ENCODE assay signal across 24 mouse cellular contexts in genomic region chr2:73107089-73107488, GRCm38 (mm10).
"Had no signal": no experiment of that assay in that cellular context is flagged by ENCODE, and none has a peak within 500 bp of the region (broad histone marks: within the 10 kb centered on the region; RNA-seq: fewer than 3 reads in every experiment).

No protein-coding gene starts in this region.

- DNase-seq: gastrocnemius, adult 2 months; gastrocnemius, postnatal 10 days; gastrocnemius, postnatal 25 days; heart, adult 18-20 months; heart, postnatal 4 days; kidney, adult 18-20 months; kidney, adult 8-10 months; kidney, postnatal 10 days; kidney, postnatal 25 days; kidney, postnatal 4 days had no signal

- ATAC-seq: hindbrain, embryonic 16.5 days; inflammation-experienced regulatory T-cells, adult 6 months; intestine, embryonic 15.5 days; intestine, postnatal 0 days had no signal

- H3K27ac ChIP-seq: gastrocnemius, adult 2 months; heart, embryonic 13.5 days; heart, embryonic 15.5 days; hindbrain, embryonic 10.5 days; hindbrain, embryonic 12.5 days; hindbrain, embryonic 14.5 days; intestine, embryonic 15.5 days; layer of hippocampus, adult 2 months; left cerebral cortex, adult 2 months; limb, embryonic 10.5 days; limb, embryonic 12.5 days had no signal

- H3K4me2 ChIP-seq: heart, embryonic 11.5 days; heart, embryonic 13.5 days; heart, embryonic 15.5 days; hindbrain, embryonic 12.5 days; hindbrain, embryonic 14.5 days; intestine, embryonic 15.5 days; limb, embryonic 12.5 days had no signal

- H3K9me3 ChIP-seq: heart, embryonic 13.5 days; heart, embryonic 15.5 days; hindbrain, embryonic 10.5 days; hindbrain, embryonic 12.5 days; intestine, embryonic 15.5 days; limb, embryonic 10.5 days had no signal

- H3K36me3 ChIP-seq: heart, embryonic 13.5 days; heart, embryonic 15.5 days; hindbrain, embryonic 10.5 days; hindbrain, embryonic 12.5 days; intestine, embryonic 15.5 days; limb, embryonic 10.5 days; limb, embryonic 12.5 days had no signal

- H3K4me3 ChIP-seq: gastrocnemius, adult 2 months; heart, embryonic 13.5 days; heart, embryonic 15.5 days; hindbrain, embryonic 10.5 days; hindbrain, embryonic 12.5 days; intestine, embryonic 15.5 days; layer of hippocampus, adult 2 months; left cerebral cortex, adult 2 months; limb, embryonic 10.5 days; limb, embryonic 12.5 days had no signal

- H3K9ac ChIP-seq: heart, embryonic 13.5 days; heart, embryonic 15.5 days; hindbrain, embryonic 12.5 days; hindbrain, embryonic 14.5 days; intestine, embryonic 15.5 days; limb, embryonic 12.5 days had no signal

- H3K4me1 ChIP-seq: heart, embryonic 13.5 days; heart, embryonic 15.5 days; hindbrain, embryonic 12.5 days; intestine, embryonic 15.5 days; limb, embryonic 10.5 days; limb, embryonic 12.5 days had no signal

- H3K27me3 ChIP-seq: heart, embryonic 13.5 days; heart, embryonic 15.5 days; hindbrain, embryonic 12.5 days; intestine, embryonic 15.5 days; limb, embryonic 12.5 days had no signal
